Mouse (Mus musculus): Measurements from ENCODE around the gene Loxl3. TPM values are rescaled to one million over a fixed set of nuclear protein-coding genes. Genes with fewer than 3 reads are reported as not detected.

The Loxl3 gene
- polyA plus RNA-seq (2015; fragmentation: Nextera tagmentation; extraction: Ambion mirVana) = 1.2 and 1.7 TPM in 2 replicates

GRCm38 (mm10) chr6:83033249-83034185 lies at the start of gene Loxl3, which contains the start of gene Dok1:
Gene Loxl3, plus strand, starts transcription at chr6:83034173.
Gene Dok1, minus strand, starts transcription at chr6:83033471.
- 3% methylated on average over 51 of the region's 51 CpGs for WGBS (ENCODE audit: insufficient replicate concordance)
- H3K9me3 ChIP-seq (ENCODE audit: low read length) = no peaks in the 10 kb centered on the region
- H3K27me3 ChIP-seq (ENCODE audit: insufficient read depth, low read length) = peaks cover 16% of the 10 kb centered on the region
- TF ChIP-seq EP300 (IDR thresholded peaks at IDR 0.05; ENCODE audit: low read depth) (no peak), CTCF (IDR thresholded peaks at IDR 0.05; ENCODE audit: low read depth) (no peak)
- ATAC-seq (peak; percentile 87), DNase-seq (peak; percentile 85)
- H3K36me3 ChIP-seq (replicated peaks; ENCODE audit: insufficient read depth, low read length) = peaks cover 14% of the 10 kb centered on the region
- peaks cover 27% of the 10 kb centered on the region for H3K4me1 ChIP-seq (ENCODE audit: insufficient read depth)
- H3K4me3 ChIP-seq (ENCODE audit: low read depth, low read length) = peak within 1 kb of the TSS; percentile 80
- peak within 1 kb of the TSS; percentile 91 for H3K4me2 ChIP-seq (ENCODE audit: low read depth, low read length)
- H3K27ac ChIP-seq (ENCODE audit: low read depth) = peak within 1 kb of the TSS; percentile 86
- peak within 1 kb of the TSS; percentile 82 for H3K9ac ChIP-seq (replicated peaks)

- no peak for DNase-seq
- ATAC-seq = no peak
These were observed 46.5 kb upstream of the Loxl3 start for GRCm38 (mm10) chr6:82987411-82987971.

DNA sequence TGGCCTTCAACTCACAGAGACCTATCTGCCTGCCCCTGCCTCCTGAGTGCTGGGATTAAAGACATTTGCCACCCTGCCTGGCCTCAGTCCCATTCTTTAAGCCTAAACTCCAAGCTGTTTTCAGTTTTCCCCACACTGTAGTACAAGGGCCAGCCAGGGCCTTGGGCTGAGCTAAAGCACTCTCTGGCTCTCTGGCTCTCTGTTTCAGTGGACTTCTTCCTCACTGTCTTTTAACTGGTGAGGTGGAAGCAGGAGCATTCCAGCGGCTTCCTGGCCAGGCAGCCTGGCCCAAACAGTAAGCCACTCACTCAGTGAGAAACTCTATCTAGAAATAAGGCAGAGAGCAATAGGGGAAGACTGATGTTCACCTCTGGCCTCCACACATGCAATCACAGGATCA lies 40.3 kb upstream of the Loxl3 start:
- DNase-seq (no peak), ATAC-seq (no peak)
- WGBS (ENCODE audit: insufficient replicate concordance) = 56% methylated on average over 1 of the region's 1 CpGs
- no peak overlapping the region for H3K9ac ChIP-seq (replicated peaks)
- TF ChIP-seq EP300 (IDR thresholded peaks at IDR 0.05; ENCODE audit: low read depth) (no peak), CTCF (IDR thresholded peaks at IDR 0.05; ENCODE audit: low read depth) (no peak)
- no peaks in the 10 kb centered on the region for H3K9me3 ChIP-seq (ENCODE audit: low read length)
- H3K4me3 ChIP-seq (ENCODE audit: low read depth, low read length) = no peak overlapping the region
- no peak overlapping the region for H3K4me2 ChIP-seq (ENCODE audit: low read depth, low read length)
- H3K27me3 ChIP-seq (ENCODE audit: insufficient read depth, low read length) = no peaks in the 10 kb centered on the region
- peaks cover 13% of the 10 kb centered on the region for H3K4me1 ChIP-seq (ENCODE audit: insufficient read depth)
- no peak overlapping the region for H3K27ac ChIP-seq (ENCODE audit: low read depth)
- H3K36me3 ChIP-seq (replicated peaks; ENCODE audit: insufficient read depth, low read length) = no peaks in the 10 kb centered on the region

More at GRCm38 (mm10) chr6:82987411-82987971, 46.5 kb upstream of the Loxl3 start:
- H3K4me2 ChIP-seq (ENCODE audit: low read depth, low read length) = no peak overlapping the region
- H3K4me1 ChIP-seq (ENCODE audit: insufficient read depth) = no peaks in the 10 kb centered on the region
- no peaks in the 10 kb centered on the region for H3K36me3 ChIP-seq (replicated peaks; ENCODE audit: insufficient read depth, low read length)
- H3K27me3 ChIP-seq (ENCODE audit: insufficient read depth, low read length) = no peaks in the 10 kb centered on the region
- H3K9ac ChIP-seq (replicated peaks) = no peak overlapping the region
- H3K9me3 ChIP-seq (ENCODE audit: low read length) = no peaks in the 10 kb centered on the region
- TF ChIP-seq EP300 (IDR thresholded peaks at IDR 0.05; ENCODE audit: low read depth) = no peak
- no peak for TF ChIP-seq CTCF (IDR thresholded peaks at IDR 0.05; ENCODE audit: low read depth)
- no peak overlapping the region for H3K4me3 ChIP-seq (ENCODE audit: low read depth, low read length)
- 42% methylated on average over 9 of the region's 9 CpGs for WGBS (ENCODE audit: insufficient replicate concordance)
- no peak overlapping the region for H3K27ac ChIP-seq (ENCODE audit: low read depth)

DNA sequence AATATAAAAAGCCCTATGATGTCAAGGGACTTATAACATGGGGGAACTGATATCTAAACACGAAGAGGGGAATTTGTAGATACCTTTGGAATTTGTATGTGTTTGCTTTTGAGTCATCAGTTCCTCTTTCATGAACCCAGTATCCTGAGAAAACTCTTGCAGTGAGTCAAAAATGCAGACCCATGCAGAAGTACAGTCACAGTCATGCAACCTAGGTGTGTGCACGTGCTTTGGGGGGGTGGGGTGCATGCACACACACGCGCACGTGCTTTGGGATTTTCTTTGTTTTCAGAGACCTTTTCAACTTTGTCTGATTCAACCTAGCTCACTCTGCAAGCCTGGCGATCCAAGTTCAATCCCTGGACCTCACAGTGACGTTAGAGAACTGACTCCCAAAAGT lies 39.6 kb upstream of the Loxl3 start:
- H3K4me1 ChIP-seq (ENCODE audit: insufficient read depth) = peaks cover 13% of the 10 kb centered on the region
- WGBS (ENCODE audit: insufficient replicate concordance) = 61% methylated on average over 7 of the region's 7 CpGs
- no peak overlapping the region for H3K4me3 ChIP-seq (ENCODE audit: low read depth, low read length)
- TF ChIP-seq EP300 (IDR thresholded peaks at IDR 0.05; ENCODE audit: low read depth) (no peak), CTCF (IDR thresholded peaks at IDR 0.05; ENCODE audit: low read depth) (no peak)
- H3K27me3 ChIP-seq (ENCODE audit: insufficient read depth, low read length) = no peaks in the 10 kb centered on the region
- no peak overlapping the region for H3K27ac ChIP-seq (ENCODE audit: low read depth)
- no peak overlapping the region for H3K9ac ChIP-seq (replicated peaks)
- no peaks in the 10 kb centered on the region for H3K9me3 ChIP-seq (ENCODE audit: low read length)
- ATAC-seq (no peak), DNase-seq (no peak)
- no peaks in the 10 kb centered on the region for H3K36me3 ChIP-seq (replicated peaks; ENCODE audit: insufficient read depth, low read length)
- no peak overlapping the region for H3K4me2 ChIP-seq (ENCODE audit: low read depth, low read length)

- H3K36me3 ChIP-seq (replicated peaks; ENCODE audit: insufficient read depth, low read length) = no peaks in the 10 kb centered on the region
- TF ChIP-seq EP300 (IDR thresholded peaks at IDR 0.05; ENCODE audit: low read depth) = peak; percentile 77
- TF ChIP-seq CTCF (IDR thresholded peaks at IDR 0.05; ENCODE audit: low read depth) = peak; percentile 97
- peak overlapping the region; percentile 77 for H3K27ac ChIP-seq (ENCODE audit: low read depth)
- peaks cover 13% of the 10 kb centered on the region for H3K4me1 ChIP-seq (ENCODE audit: insufficient read depth)
- no peaks in the 10 kb centered on the region for H3K27me3 ChIP-seq (ENCODE audit: insufficient read depth, low read length)
- H3K9me3 ChIP-seq (ENCODE audit: low read length) = no peaks in the 10 kb centered on the region
- DNase-seq (peak; percentile 92), ATAC-seq (peak; percentile 97)
- 0 out of 2 replicates have a peak overlapping the region, but pooled peaks have one; percentile 3 for H3K9ac ChIP-seq (replicated peaks)
- peak overlapping the region; percentile 19; the same call in 1 of the 2 replicates for H3K4me3 ChIP-seq (ENCODE audit: low read depth, low read length)
- H3K4me2 ChIP-seq (ENCODE audit: low read depth, low read length) = peak overlapping the region; percentile 62
- WGBS (ENCODE audit: insufficient replicate concordance) = 4% methylated on average over 11 of the region's 11 CpGs
These were observed 37.1 kb upstream of the Loxl3 start for GRCm38 (mm10) chr6:82996740-82997315.
